Mouse (Mus musculus): ENCODE results near the gene Zmym2.

Gene Zmym2

GRCm38 (mm10) chr14:56918532-56918931 is 32.1 kb downstream of the Zmym2 start:
- DNase-seq (ENCODE audit: low read depth, low spot score) = no peak

GRCm38 (mm10) chr14:56935481-56935880 is 49.0 kb downstream of the Zmym2 start:
- no peak for DNase-seq (ENCODE audit: low read depth, low spot score)

GRCm38 (mm10) chr14:56939903-56940302 is 53.5 kb downstream of the Zmym2 start:
- no peak for DNase-seq (ENCODE audit: low read depth, low spot score)

GRCm38 (mm10) chr14:56952928-56953327 is 66.5 kb downstream of the Zmym2 start:
- no peak for DNase-seq (ENCODE audit: low read depth, low spot score)

- no peak for DNase-seq (ENCODE audit: low read depth, low spot score)
Measured at GRCm38 (mm10) chr14:56954393-56954792, 67.9 kb downstream of the Zmym2 start.

GRCm38 (mm10) chr14:56963969-56964734 is 77.7 kb downstream of the Zmym2 start:
- no peak for DNase-seq (ENCODE audit: low read depth, low spot score)

GRCm38 (mm10) chr14:56969653-56970052 is 83.2 kb downstream of the Zmym2 start:
- no peak for DNase-seq (ENCODE audit: low read depth, low spot score)

GRCm38 (mm10) chr14:56970160-56970559 is 83.7 kb downstream of the Zmym2 start:
- no peak for DNase-seq (ENCODE audit: low read depth, low spot score)

GRCm38 (mm10) chr14:56978045-56978655 is 91.7 kb downstream of the Zmym2 start:
- no peak for DNase-seq (ENCODE audit: low read depth, low spot score)

- DNase-seq (ENCODE audit: low read depth, low spot score) = no peak
Measured at GRCm38 (mm10) chr14:56988621-56989020, 102.2 kb downstream of the Zmym2 start.

All from WW6 (cell line).